Mouse (Mus musculus) midbrain, embryonic 10.5 days (tissue): ENCODE results near the gene Trim15. TPM values are rescaled to one million over a fixed set of nuclear protein-coding genes. Genes with fewer than 3 reads are reported as not detected.

ENCODE experiments used
- DNase-seq: peaks from one replicate; pipeline ENCODE4 v3.0.0-alpha.2; 2017; ENCODE audit warnings: low spot score
- H3K27ac ChIP-seq: fragments of 300-500 bp; sonication (generic); replicated peaks from 2 replicates; pipeline ENCODE4 v1.5.1; 2016; ENCODE audit warnings: mild to moderate bottlenecking
- H3K27me3 ChIP-seq: fragments of 300-500 bp; sonication (generic); 2 replicates; pipeline ENCODE4 v1.6.1; 2016; ENCODE audit warnings: low read depth, mild to moderate bottlenecking; ENCODE audit not compliant: poor library complexity, severe bottlenecking
- H3K36me3 ChIP-seq: fragments of 300-500 bp; sonication (generic); 2 replicates; pipeline ENCODE4 v1.6.1; 2016; ENCODE audit warnings: mild to moderate bottlenecking, moderate library complexity
- H3K4me1 ChIP-seq: fragments of 300-500 bp; sonication (generic); 2 replicates; pipeline ENCODE4 v1.6.1; 2016
- H3K4me3 ChIP-seq: fragments of 300-500 bp; sonication (generic); 2 replicates; pipeline ENCODE4 v1.5.1; 2016; ENCODE audit warnings: mild to moderate bottlenecking, moderate library complexity
- H3K9me3 ChIP-seq: fragments of 300-500 bp; sonication (generic); replicated peaks from 2 replicates; pipeline ENCODE4 v1.6.1; 2016; ENCODE audit warnings: mild to moderate bottlenecking
- WGBS: fragments of 180-500 bp; shearing (Covaris S2); methylation state at CpG from one replicate; pipeline ENCODE4 v1.1.7; 2016; 5-methylcytosine and 5-hydroxymethylcytosine counted together
- polyA plus RNA-seq: library from polyadenylated mRNA; unstranded; fragments of >200 nt; fragmentation: Nextera tagmentation; extraction: Ambion mirVana; gene quantifications from 2 replicates; pipeline ENCODE4 v1.2.1, GENCODE M21; 2016

The Trim15 gene
- polyA plus RNA-seq: 0.27 and 0.45 TPM in 2 replicates

- 0 out of 2 replicates have a peak within 1 kb of the TSS, but pooled peaks have one; percentile 23 for H3K27ac ChIP-seq
- no peaks in the 10 kb centered on the region for H3K9me3 ChIP-seq
- peaks cover 11% of the 10 kb centered on the region for H3K4me1 ChIP-seq
- peak within 1 kb of the TSS; percentile 46 for H3K4me3 ChIP-seq
- DNase-seq: no peak
- H3K27me3 ChIP-seq: peaks cover 21% of the 10 kb centered on the region
- 13% methylated on average over 29 of the region's 29 CpGs for WGBS
- no peaks in the 10 kb centered on the region for H3K36me3 ChIP-seq
Measured at GRCm38 (mm10) chr17:36866719-36867527, at the start of gene Trim15. Gene Trim15 (minus strand): TSS chr17:36867210.

- Histone ChIP-seq H3K27me3 (no peaks in the 10 kb centered on the region), H3K9me3 (no peaks in the 10 kb centered on the region), H3K4me1 (no peaks in the 10 kb centered on the region), H3K27ac (no peak overlapping the region), H3K4me3 (no peak overlapping the region), H3K36me3 (no peaks in the 10 kb centered on the region)
- peak; percentile 59 for DNase-seq
- WGBS: 19% methylated on average over 9 of the region's 9 CpGs
Measured at GRCm38 (mm10) chr17:36915076-36915475, 48.1 kb upstream of the Trim15 start.

GRCm38 (mm10) chr17:36914108-36914507, 47.1 kb upstream of the Trim15 start:
- no peaks in the 10 kb centered on the region for H3K4me1 ChIP-seq
- H3K27me3 ChIP-seq: no peaks in the 10 kb centered on the region
- H3K36me3 ChIP-seq: no peaks in the 10 kb centered on the region
- no peak overlapping the region for H3K4me3 ChIP-seq
- WGBS: 6% methylated on average over 2 of the region's 2 CpGs
- no peaks in the 10 kb centered on the region for H3K9me3 ChIP-seq
- peak; percentile 59 for DNase-seq
- H3K27ac ChIP-seq: no peak overlapping the region

GRCm38 (mm10) chr17:36912031-36912430, 45.0 kb upstream of the Trim15 start:
- Histone ChIP-seq H3K9me3 (no peaks in the 10 kb centered on the region), H3K27me3 (no peaks in the 10 kb centered on the region), H3K36me3 (no peaks in the 10 kb centered on the region), H3K4me3 (no peak overlapping the region), H3K27ac (no peak overlapping the region), H3K4me1 (no peaks in the 10 kb centered on the region)
- WGBS: 65% methylated on average over 2 of the region's 2 CpGs
- no peak for DNase-seq

- 50% methylated on average over 4 of the region's 4 CpGs for WGBS
- no peak for DNase-seq
- Histone ChIP-seq H3K9me3 (no peaks in the 10 kb centered on the region), H3K36me3 (no peaks in the 10 kb centered on the region), H3K4me3 (no peak overlapping the region), H3K27me3 (no peaks in the 10 kb centered on the region), H3K4me1 (no peaks in the 10 kb centered on the region), H3K27ac (no peak overlapping the region)
Measured at GRCm38 (mm10) chr17:36909802-36910201, 42.8 kb upstream of the Trim15 start.

- no peak for DNase-seq
- H3K9me3 ChIP-seq: no peaks in the 10 kb centered on the region
- no peak overlapping the region for H3K27ac ChIP-seq
- no peaks in the 10 kb centered on the region for H3K4me1 ChIP-seq
- no peaks in the 10 kb centered on the region for H3K36me3 ChIP-seq
- WGBS: 44% methylated on average over 1 of the region's 1 CpGs
- H3K27me3 ChIP-seq: no peaks in the 10 kb centered on the region
- no peak overlapping the region for H3K4me3 ChIP-seq
Measured at GRCm38 (mm10) chr17:36908235-36908634, 41.2 kb upstream of the Trim15 start.

GRCm38 (mm10) chr17:36903651-36904050, 36.6 kb upstream of the Trim15 start:
- Histone ChIP-seq H3K27me3 (no peaks in the 10 kb centered on the region), H3K4me3 (no peak overlapping the region), H3K9me3 (no peaks in the 10 kb centered on the region), H3K4me1 (no peaks in the 10 kb centered on the region), H3K36me3 (no peaks in the 10 kb centered on the region), H3K27ac (no peak overlapping the region)
- DNase-seq: no peak
- 88% methylated on average over 3 of the region's 3 CpGs for WGBS

- Histone ChIP-seq H3K36me3 (no peaks in the 10 kb centered on the region), H3K9me3 (no peaks in the 10 kb centered on the region), H3K4me1 (no peaks in the 10 kb centered on the region), H3K27ac (no peak overlapping the region), H3K4me3 (no peak overlapping the region), H3K27me3 (no peaks in the 10 kb centered on the region)
- WGBS: 41% methylated on average over 1 of the region's 1 CpGs
- DNase-seq: no peak
Measured at GRCm38 (mm10) chr17:36900691-36901090, 33.7 kb upstream of the Trim15 start.

- H3K4me1 ChIP-seq: no peaks in the 10 kb centered on the region
- no peaks in the 10 kb centered on the region for H3K9me3 ChIP-seq
- H3K4me3 ChIP-seq: no peak overlapping the region
- no peak overlapping the region for H3K27ac ChIP-seq
- no peak for DNase-seq
- no peaks in the 10 kb centered on the region for H3K27me3 ChIP-seq
- H3K36me3 ChIP-seq: no peaks in the 10 kb centered on the region
- WGBS: 86% methylated on average over 5 of the region's 5 CpGs
Measured at GRCm38 (mm10) chr17:36900001-36900400, 33.0 kb upstream of the Trim15 start.

GRCm38 (mm10) chr17:36899376-36899775, 32.4 kb upstream of the Trim15 start:
- no peaks in the 10 kb centered on the region for H3K27me3 ChIP-seq
- H3K27ac ChIP-seq: no peak overlapping the region

GRCm38 (mm10) chr17:36897552-36898205, 30.7 kb upstream of the Trim15 start, which contains the start of gene Trim31:
Gene Trim31 (plus strand): TSS chr17:36898118.
- no peak for DNase-seq
- no peak within 1 kb of the TSS for H3K4me3 ChIP-seq
- no peaks in the 10 kb centered on the region for H3K27me3 ChIP-seq
- 75% methylated on average over 6 of the region's 6 CpGs for WGBS
- H3K36me3 ChIP-seq: no peaks in the 10 kb centered on the region
- H3K4me1 ChIP-seq: no peaks in the 10 kb centered on the region
- H3K27ac ChIP-seq: no peak within 1 kb of the TSS
- no peaks in the 10 kb centered on the region for H3K9me3 ChIP-seq

More at GRCm38 (mm10) chr17:36899376-36899775, 32.4 kb upstream of the Trim15 start:
- Histone ChIP-seq H3K9me3 (no peaks in the 10 kb centered on the region), H3K4me1 (no peaks in the 10 kb centered on the region), H3K4me3 (no peak overlapping the region), H3K36me3 (no peaks in the 10 kb centered on the region)
- 76% methylated on average over 4 of the region's 4 CpGs for WGBS
- no peak for DNase-seq

- H3K4me1 ChIP-seq: no peaks in the 10 kb centered on the region
- no peaks in the 10 kb centered on the region for H3K9me3 ChIP-seq
- DNase-seq: no peak
- no peaks in the 10 kb centered on the region for H3K36me3 ChIP-seq
- no peak overlapping the region for H3K27ac ChIP-seq
- no peaks in the 10 kb centered on the region for H3K27me3 ChIP-seq
- H3K4me3 ChIP-seq: no peak overlapping the region
Measured at GRCm38 (mm10) chr17:36897065-36897464, 30.1 kb upstream of the Trim15 start.

- no peak overlapping the region for H3K27ac ChIP-seq
- peak; percentile 40 for DNase-seq
- no peaks in the 10 kb centered on the region for H3K36me3 ChIP-seq
- no peaks in the 10 kb centered on the region for H3K9me3 ChIP-seq
- H3K4me1 ChIP-seq: no peaks in the 10 kb centered on the region
- H3K4me3 ChIP-seq: no peak overlapping the region
- H3K27me3 ChIP-seq: no peaks in the 10 kb centered on the region
- 100% methylated on average over 1 of the region's 1 CpGs for WGBS
Measured at GRCm38 (mm10) chr17:36896583-36896982, 29.6 kb upstream of the Trim15 start.
